Mouse (Mus musculus) layer of hippocampus, adult 9-10 months (tissue): Measurements from ENCODE around the gene Irf9.

Source experiments
- DNase-seq: peaks from one replicate; pipeline ENCODE4 v3.0.0; 2022; ENCODE audit warnings: low spot score

The Irf9 gene

DNA sequence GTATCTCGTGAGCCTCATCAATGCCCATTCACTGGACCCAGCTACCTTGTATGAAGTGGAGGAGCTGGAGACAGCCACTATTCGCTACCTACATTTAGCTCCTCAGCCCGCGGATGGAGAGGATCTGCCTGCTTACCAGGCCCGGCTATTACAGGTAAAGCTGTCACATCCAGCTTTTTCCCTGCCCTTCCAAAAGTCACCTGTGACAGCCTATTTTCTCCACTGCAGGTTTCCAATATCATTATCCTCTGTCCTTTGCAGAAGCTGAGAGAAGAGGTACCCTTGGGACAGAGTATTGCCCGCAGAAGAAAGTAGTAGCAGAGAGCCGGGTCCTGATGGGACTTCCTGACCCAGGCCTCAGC is at the start of gene Irf9:
Gene Irf9 (plus strand): TSS at position 301 of the 362 bp plus-strand sequence.
- DNase-seq, result no peak

GRCm38 (mm10) chr14:55554635-55555034 is 48.7 kb upstream of the Irf9 start:
- no peak for DNase-seq

DNA sequence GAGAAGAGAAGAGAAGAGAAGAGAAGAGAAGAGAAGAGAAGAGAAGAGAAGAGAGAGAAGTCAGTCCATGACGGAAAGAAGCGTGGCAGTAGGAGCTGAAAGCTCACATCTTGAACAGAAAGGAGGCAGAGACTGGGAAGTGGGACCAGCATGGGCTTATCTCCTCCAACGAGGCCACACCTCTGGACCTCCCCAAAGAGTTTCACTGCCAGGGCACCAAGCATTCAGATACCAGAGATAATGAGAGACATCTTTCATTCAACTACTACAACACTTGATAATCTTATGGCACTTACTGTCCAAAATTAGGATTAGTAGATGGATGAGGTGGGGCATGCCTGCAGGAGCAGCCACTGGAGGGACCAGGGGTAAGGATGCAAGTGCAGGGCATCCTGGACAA is 47.6 kb upstream of the Irf9 start:
- no peak for DNase-seq

- DNase-seq, result peak; percentile 67
These were observed 46.4 kb upstream of the Irf9 start for GRCm38 (mm10) chr14:55557003-55557402.

DNA sequence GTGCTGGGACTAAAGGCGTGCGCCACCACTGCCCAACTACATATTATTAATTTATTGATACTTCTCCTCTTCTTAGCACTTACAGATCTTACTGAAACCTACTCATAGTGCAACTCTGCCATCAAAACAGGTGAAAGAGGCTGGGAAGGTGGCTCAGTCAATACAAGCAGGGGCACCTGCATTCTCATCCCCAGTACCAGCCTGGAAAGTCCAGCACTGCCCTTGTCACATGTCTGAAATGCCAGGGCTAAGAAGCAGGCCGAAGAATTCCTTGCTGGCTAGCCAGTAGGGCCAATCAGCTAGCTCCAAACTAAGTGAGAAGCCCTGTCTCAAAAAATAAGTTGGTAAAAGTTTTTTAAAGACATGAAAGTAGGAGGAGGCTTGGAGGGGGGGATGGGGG is 45.8 kb upstream of the Irf9 start:
- DNase-seq, result no peak

GRCm38 (mm10) chr14:55558740-55559448 is 44.5 kb upstream of the Irf9 start:
- DNase-seq, result no peak

DNA sequence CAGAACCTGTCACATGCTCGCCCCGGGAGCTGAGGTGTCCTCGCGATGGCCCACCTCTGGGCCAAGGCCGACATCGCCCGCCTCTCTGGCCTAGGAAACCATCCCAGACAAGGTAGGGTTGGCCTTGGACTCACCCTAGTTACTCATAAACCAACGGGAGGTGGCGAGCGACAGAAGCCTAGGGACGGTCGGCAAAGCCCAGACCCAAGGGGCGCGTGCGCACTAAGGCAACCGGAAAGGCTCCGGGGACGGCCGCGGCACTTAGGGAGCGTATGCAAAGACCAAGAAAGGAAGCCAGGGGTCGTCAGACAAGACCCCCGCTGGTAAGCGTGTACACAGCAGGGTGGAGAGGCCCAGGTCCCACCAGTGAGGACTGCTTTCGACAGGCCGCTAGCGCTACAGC is 43.6 kb upstream of the Irf9 start, which contains the start of gene Dcaf11:
Gene Dcaf11 (plus strand): TSS at position 208 of the 403 bp plus-strand sequence.
- DNase-seq, result peak; percentile 59

DNA sequence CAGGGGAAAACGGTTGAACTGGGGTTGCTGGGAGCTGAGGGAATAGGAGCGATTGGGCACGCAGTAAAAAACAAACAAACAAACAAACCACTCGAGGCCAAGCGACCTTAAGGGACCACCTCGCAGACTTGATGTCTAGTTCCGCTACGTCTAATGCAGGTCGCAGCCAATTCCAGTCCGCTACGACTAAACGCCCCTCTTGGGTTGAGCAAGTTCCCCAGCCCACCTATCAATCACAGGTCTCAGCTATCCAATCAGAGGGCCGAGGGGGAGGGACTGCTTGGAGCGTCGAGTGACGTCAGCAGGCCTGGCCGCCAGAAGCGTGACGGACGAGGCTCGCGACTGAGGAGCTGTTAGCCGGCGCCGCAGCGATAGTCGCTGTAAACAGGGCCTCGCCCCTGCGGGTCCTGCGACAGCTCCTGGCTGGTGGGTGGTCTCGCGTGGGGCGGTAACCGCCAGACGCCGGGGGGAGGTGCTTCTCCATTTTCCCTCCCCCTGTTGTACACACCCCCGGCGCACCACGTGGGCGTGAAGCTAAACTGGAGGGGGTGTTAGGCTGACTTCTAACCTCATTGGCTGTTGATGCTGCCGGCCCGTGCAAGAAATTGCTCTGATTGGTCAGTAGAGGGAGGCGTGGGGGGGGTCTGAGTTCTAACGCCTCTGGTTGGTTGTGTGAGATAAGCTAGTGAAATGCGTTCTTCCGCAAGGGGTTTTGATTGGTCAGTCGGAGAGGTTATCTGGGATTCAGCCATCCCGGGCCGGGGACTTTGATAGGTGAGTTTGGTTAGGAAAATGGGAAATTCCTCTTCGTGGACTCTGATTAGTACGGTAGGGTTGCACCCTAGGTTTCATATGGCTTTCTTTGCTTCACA is 42.9 kb upstream of the Irf9 start, which contains the start of gene A730061H03Rik:
Gene A730061H03Rik (minus strand): TSS at position 205 of the 872 bp plus-strand sequence.
- DNase-seq, result peak; percentile 97

GRCm38 (mm10) chr14:55561860-55562259 is 41.5 kb upstream of the Irf9 start:
- no peak for DNase-seq

DNA sequence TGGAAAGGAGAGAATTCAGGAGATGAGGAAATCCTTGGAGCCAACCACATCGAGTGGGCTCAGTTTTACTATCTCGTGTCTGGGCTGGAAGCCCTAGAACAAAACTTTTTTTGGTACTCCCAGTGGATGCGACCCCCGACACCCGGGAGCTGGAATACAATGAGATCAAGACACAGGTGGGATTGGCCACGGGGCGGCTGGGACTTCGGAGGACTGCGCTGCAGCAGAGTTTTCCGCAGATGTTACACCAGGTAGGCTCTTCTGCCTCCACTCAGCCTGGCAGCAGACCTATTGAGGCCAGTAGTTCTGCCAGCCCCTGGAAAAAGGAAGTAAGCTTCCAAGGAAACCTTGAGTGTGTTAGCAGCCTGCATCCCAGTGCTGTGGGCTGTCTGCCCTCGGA is 40.1 kb upstream of the Irf9 start:
- no peak for DNase-seq

GRCm38 (mm10) chr14:55565748-55566147 is 37.6 kb upstream of the Irf9 start:
- DNase-seq, result no peak

GRCm38 (mm10) chr14:55567496-55567895 is 35.9 kb upstream of the Irf9 start:
- no peak for DNase-seq

DNA sequence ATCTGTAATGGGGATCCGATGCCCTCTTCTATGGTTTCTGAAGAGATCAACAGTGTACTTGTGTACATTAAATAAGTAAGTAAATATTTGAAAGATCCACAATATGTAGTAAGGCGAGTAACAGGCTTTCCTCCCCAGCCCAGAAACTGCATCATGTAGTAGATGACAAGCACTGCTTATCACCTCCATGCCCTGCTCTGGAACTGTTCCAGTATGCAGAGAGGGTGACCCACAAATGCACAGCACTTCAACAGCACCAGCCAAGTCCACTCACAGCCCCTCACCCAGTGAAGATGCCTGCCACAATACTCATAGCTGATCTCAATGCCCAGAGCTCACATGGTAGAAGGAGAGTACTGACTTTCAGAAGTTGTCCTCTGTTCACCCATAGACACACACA is 32.8 kb upstream of the Irf9 start:
- no peak for DNase-seq

DNA sequence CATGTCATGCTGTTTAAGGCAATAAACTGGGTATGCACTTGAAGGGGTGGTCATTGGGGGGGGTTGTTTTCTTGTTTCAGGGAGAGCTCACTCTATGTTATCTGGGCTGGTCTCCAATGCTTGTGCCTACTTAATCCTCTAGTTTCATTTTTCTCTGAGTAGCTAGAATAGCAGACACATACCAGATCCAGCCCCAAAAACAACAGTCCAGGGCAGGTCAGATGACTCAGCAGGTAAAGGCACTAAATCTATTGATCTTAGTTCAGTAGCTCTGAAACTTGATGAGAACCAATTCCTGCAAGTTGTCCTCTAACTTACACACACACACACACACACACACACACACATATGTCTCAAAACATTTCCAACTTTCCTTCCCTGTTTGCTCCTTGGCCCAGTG is 31.6 kb upstream of the Irf9 start:
- DNase-seq, result no peak

DNA sequence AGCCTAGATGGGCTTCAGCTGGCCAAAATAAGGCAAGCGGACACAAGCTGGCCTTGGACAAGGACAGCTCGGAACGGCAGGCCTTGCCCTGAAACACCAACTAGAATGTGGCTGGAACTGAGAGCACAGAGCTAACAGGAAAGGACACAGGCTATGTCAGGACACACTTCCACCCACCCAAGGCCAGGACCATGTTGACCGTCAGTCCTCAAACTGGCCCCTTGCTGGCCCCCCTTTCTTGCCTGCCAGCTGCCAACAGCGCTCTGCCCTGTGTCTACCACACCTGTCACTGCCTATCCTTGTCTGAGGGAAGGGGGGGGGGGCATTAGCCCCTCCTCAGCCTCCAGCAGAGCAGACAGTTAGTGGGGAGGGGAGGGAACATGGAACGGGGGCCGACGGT is 28.1 kb upstream of the Irf9 start, which contains the start of gene Fitm1:
Gene Fitm1 (plus strand): TSS at position 316 of the 400 bp plus-strand sequence.
- DNase-seq, result no peak

DNA sequence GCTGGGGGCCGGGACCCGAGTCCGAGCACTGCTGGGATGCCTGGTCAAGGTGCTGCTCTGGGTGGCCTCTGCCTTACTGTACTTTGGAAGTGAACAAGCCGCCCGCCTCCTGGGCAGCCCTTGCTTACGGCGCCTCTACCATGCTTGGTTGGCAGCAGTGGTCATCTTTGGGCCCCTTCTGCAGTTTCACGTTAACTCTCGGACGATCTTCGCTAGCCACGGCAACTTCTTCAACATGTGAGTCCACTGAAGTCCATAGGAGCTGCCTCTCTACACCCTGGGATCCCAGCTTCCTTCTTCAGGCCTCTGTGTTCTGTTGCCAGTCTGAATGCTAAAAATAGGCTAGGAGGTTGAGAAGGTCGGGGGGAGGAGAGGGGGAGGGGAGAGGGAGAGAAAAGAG is 27.7 kb upstream of the Irf9 start:
- DNase-seq, result no peak

DNA sequence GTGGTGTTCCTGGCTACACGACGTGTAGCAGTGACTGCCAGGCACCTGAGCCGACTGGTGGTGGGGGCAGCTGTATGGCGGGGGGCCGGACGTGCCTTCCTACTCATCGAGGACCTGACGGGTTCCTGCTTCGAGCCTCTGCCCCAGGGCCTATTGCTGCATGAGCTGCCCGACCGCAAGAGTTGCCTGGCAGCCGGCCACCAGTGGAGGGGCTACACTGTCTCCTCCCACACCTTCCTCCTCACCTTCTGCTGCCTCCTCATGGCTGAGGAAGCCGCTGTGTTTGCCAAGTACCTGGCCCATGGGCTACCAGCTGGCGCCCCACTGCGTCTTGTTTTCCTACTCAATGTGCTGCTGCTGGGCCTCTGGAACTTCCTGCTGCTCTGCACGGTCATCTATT is 27.0 kb upstream of the Irf9 start:
- no peak for DNase-seq

GRCm38 (mm10) chr14:55577871-55578667 is 25.3 kb upstream of the Irf9 start, which contains the start of gene Psme1:
Psme1 (plus strand) TSS chr14:55578123.
- no peak for DNase-seq

GRCm38 (mm10) chr14:55578668-55579269 is 24.6 kb upstream of the Irf9 start:
- DNase-seq, result no peak

DNA sequence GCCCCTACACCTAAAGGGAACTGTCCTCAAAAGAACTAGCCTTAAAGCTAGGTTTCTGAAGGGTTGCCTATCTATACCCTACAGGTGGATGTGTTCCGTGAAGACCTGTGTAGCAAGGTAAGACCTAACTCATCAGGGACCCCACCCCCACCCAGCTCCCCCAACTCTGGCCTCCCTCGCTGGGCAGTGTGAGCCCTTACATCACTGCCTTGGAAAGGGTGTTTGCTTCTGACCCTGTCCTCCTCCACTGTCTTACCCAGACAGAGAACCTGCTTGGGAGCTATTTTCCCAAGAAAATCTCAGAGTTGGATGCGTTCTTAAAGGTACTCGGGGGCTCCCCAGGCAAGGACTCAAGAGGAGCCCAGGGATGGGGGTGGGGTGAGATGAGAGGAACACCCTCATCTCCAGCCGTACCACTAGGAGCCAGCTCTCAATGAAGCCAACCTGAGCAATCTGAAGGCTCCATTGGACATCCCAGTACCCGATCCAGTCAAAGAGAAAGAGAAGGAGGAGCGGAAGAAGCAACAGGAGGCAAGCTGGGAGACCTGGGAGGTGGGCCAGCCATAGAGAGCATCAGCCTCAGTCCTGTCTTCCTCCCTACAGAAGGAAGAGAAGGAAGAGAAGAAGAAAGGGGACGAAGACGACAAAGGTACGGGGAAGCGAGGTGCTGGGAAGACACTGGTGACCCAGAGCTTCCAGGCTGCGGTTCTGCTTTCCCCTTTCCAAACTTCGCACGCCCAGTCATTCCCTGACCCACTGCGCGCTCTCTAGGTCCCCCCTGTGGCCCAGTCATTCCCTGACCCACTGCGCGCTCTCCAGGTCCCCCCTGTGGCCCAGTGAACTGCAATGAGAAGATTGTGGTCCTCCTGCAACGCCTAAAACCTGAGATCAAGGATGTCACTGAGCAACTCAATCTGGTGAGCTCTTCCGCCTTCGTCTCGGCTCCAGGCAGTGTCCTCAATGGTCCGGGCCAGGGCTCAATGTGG is 23.6 kb upstream of the Irf9 start:
- DNase-seq, result no peak

- DNase-seq, result no peak
These were observed 22.6 kb upstream of the Irf9 start for GRCm38 (mm10) chr14:55580731-55581130.
